Mouse (Mus musculus) hindbrain, embryonic 15.5 days (tissue): ENCODE data around the gene Dnajc15. TPM values are rescaled to one million over a fixed set of nuclear protein-coding genes. Genes with fewer than 3 reads are reported as not detected.

ENCODE experiments used
- ATAC-seq: fragments of 200-750 bp; cut with Nextera tagmentation; 2 replicates; pipeline ENCODE4 v1.8.0; 2017; ENCODE audit warnings: low read depth, moderate number of reproducible peaks, moderate TSS enrichment; ENCODE audit not compliant: low FRiP score
- H3K27ac ChIP-seq: fragments of 300-500 bp; sonication (generic); replicated peaks from 2 replicates; pipeline ENCODE4 v1.5.1; 2015; ENCODE audit warnings: mild to moderate bottlenecking, inconsistent platforms
- H3K27me3 ChIP-seq: fragments of 300-500 bp; sonication (generic); 2 replicates; pipeline ENCODE4 v1.6.1; 2015; ENCODE audit warnings: control low read depth, inconsistent platforms
- H3K36me3 ChIP-seq: fragments of 300-500 bp; sonication (generic); 2 replicates; pipeline ENCODE4 v1.6.1; 2015; ENCODE audit warnings: control low read depth, inconsistent platforms
- H3K4me1 ChIP-seq: fragments of 300-500 bp; sonication (generic); replicated peaks from 2 replicates; pipeline ENCODE4 v1.6.1; 2015; ENCODE audit warnings: control low read depth, inconsistent platforms
- H3K4me2 ChIP-seq: fragments of 300-500 bp; sonication (generic); 2 replicates; pipeline ENCODE4 v1.6.1; 2015; ENCODE audit warnings: moderate library complexity, mild to moderate bottlenecking, inconsistent platforms
- H3K4me3 ChIP-seq: fragments of 300-500 bp; sonication (generic); 2 replicates; pipeline ENCODE4 v1.5.1; 2015; ENCODE audit warnings: mild to moderate bottlenecking, inconsistent platforms
- H3K9ac ChIP-seq: fragments of 300-500 bp; sonication (generic); 2 replicates; pipeline ENCODE4 v1.6.1; 2015; ENCODE audit warnings: inconsistent platforms
- H3K9me3 ChIP-seq: fragments of 300-500 bp; sonication (generic); 2 replicates; pipeline ENCODE4 v1.6.1; 2016; ENCODE audit warnings: control low read depth, inconsistent platforms
- WGBS: fragments of 180-500 bp; shearing (Covaris S2); methylation state at CpG from one replicate; pipeline ENCODE4 v1.1.7; 2015; 5-methylcytosine and 5-hydroxymethylcytosine counted together
- polyA plus RNA-seq: library from polyadenylated mRNA; unstranded; fragments of >200 nt; fragmentation: Nextera tagmentation; extraction: Ambion mirVana; gene quantifications from 2 replicates; pipeline ENCODE4 v1.2.1, GENCODE M21; 2015

The Dnajc15 gene
- polyA plus RNA-seq = 78.4 and 84.4 TPM in 2 replicates

DNA sequence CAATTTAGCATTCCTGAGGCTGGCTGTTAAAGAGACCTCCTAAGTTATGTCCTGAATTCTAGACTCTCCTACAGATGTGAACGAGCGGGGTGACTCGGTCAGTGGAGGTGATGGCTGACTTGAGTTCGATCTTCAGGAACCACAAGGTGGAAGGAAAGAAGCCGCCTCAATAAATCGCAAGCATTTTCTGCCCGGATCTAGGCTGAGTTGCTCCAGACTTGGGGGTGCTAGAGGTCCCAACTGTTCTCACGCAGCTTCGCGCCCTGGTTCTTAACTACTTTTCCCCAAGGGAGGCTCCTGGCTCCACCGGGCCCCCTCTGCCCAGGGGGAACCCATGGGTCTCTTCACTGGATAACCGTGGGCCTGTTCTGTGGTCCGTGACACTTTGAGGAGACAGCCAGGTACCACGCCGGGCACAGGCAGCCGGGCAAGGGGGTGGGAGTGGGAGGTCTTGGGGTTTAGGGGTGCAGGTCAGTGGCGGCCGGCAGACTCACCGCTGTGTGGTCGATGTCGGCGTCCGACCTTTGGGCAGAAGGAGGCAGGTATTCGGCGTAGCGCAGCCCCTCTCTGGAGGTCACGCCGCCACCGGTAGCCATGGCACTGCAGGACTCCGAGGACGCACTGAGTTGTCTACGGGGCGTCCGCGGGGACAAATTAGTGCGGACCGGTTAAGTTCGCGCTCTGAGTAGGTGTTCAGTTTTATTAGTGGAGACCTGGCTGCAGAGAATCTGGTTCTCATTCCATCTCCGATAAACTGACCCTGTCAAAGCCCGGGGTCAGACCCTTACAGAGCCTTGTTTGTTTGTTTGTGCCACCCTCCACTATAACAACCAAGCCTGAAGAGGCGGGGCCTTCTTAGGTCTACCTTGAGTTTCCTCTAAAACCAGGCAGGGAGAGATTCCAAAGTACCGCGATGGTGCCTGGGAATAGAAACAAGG, at the start of gene Dnajc15:
TSS of gene Dnajc15 (minus strand) at position 822 of the 938 bp plus-strand sequence.
- peak within 1 kb of the TSS; percentile 83 for H3K4me3 ChIP-seq
- WGBS = under 1% methylated on average over 44 of the region's 44 CpGs
- H3K27me3 ChIP-seq = no peaks in the 10 kb centered on the region
- ATAC-seq = peak; percentile 87
- no peak within 1 kb of the TSS for H3K27ac ChIP-seq
- peak within 1 kb of the TSS; percentile 77 for H3K9ac ChIP-seq
- H3K4me1 ChIP-seq = peaks cover 5% of the 10 kb centered on the region; the same call in 1 of the 2 replicates
- H3K9me3 ChIP-seq = no peaks in the 10 kb centered on the region
- peak within 1 kb of the TSS; percentile 86 for H3K4me2 ChIP-seq
- H3K36me3 ChIP-seq = no peaks in the 10 kb centered on the region

DNA sequence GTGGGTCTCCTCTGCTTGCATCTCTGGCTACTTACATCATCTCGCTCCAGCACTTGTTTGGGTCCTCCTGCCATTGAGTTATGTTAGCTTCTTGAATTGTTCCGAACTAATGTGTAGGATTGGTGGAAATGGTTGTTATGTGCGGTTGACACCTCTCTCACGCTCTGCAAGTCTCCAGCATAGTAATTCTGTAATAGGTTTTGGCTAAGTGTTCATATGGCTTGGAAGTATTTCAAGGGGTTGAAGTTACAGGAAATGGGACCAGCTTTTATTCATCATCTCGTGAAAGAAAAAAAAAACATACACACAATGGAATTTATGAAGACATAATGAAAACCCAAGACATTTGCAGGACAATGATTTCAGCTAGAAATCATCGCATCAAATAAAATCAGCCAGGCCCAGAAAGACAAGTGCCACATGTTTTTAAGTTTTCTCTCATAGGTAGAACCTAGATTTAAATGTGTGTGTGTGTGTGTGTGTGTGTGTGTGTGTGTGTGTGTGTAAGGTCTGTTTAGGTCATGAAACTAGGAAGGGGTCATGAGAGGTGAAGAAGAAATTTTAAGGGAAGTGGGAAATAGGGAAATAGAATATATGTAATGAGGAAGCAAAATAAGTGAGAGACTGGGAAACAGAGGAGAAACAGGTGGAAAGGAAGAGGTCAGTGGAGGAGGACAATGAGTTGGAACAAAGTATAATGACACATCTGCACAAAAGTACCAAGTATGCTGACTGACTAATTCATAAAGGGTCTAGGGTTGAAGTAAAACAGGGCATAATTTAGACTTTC, 48.3 kb upstream of the Dnajc15 start:
- no peak for ATAC-seq
- no peak overlapping the region for H3K4me3 ChIP-seq
- 89% methylated on average over 6 of the region's 6 CpGs for WGBS
- no peak overlapping the region for H3K4me2 ChIP-seq
- H3K4me1 ChIP-seq = no peaks in the 10 kb centered on the region
- H3K27me3 ChIP-seq = no peaks in the 10 kb centered on the region
- H3K9me3 ChIP-seq = no peaks in the 10 kb centered on the region
- H3K9ac ChIP-seq = no peak overlapping the region
- H3K27ac ChIP-seq = no peak overlapping the region
- no peaks in the 10 kb centered on the region for H3K36me3 ChIP-seq

DNA sequence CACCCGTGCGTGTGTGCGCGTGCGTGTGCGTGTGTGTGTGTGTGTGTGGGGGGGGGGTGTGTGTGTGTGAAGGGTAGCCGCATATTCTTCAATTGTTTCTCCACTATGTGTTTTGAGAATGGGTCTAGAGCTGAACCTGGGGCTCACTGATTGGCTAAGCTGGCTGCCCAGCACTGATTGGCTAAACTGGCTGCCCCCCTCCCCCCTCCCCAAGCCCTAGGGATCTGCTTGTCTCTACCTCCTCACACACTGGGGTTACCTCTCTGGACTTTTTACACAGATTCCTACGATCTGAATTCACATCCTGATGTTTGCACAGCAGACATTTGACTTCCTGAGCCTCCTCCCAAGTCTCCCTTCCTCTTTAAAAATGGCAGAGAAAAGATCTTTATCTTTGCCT, 46.7 kb upstream of the Dnajc15 start:
- no peak overlapping the region for H3K27ac ChIP-seq
- no peak for ATAC-seq
- no peak overlapping the region for H3K9ac ChIP-seq
- H3K36me3 ChIP-seq = no peaks in the 10 kb centered on the region
- H3K4me1 ChIP-seq = no peaks in the 10 kb centered on the region
- H3K4me3 ChIP-seq = no peak overlapping the region
- H3K9me3 ChIP-seq = no peaks in the 10 kb centered on the region
- H3K4me2 ChIP-seq = no peak overlapping the region
- H3K27me3 ChIP-seq = no peaks in the 10 kb centered on the region
- WGBS = 89% methylated on average over 8 of the region's 8 CpGs

DNA sequence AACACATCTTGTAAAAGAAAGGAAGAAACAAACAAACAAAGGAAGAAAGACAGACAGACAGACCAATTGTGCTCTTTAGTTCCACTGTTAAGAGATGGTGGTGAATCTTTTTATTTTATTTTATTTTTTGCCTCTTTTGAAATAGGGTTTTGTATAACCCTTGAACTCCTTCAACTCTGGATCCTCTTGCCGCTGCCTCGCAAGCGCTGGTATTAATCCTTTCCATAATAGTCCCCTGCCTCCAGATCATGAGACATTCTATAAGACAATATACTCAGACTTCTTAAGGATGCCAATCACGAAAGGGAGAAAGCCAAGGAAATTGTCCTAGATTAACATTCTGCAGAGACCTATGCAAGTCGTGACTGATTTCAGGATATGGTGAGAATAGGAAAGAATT, 40.9 kb upstream of the Dnajc15 start:
- Histone ChIP-seq H3K9ac (no peak overlapping the region), H3K27ac (no peak overlapping the region), H3K27me3 (no peaks in the 10 kb centered on the region), H3K4me3 (no peak overlapping the region), H3K4me1 (no peaks in the 10 kb centered on the region), H3K36me3 (no peaks in the 10 kb centered on the region), H3K4me2 (no peak overlapping the region), H3K9me3 (no peaks in the 10 kb centered on the region)
- 59% methylated on average over 5 of the region's 5 CpGs for WGBS
- no peak for ATAC-seq

GRCm38 (mm10) chr14:77906586-77906985, 31.7 kb upstream of the Dnajc15 start:
- WGBS = 91% methylated on average over 5 of the region's 5 CpGs
- H3K9ac ChIP-seq = no peak overlapping the region
- H3K4me2 ChIP-seq = no peak overlapping the region
- H3K4me1 ChIP-seq = no peaks in the 10 kb centered on the region
- no peaks in the 10 kb centered on the region for H3K9me3 ChIP-seq
- H3K36me3 ChIP-seq = no peaks in the 10 kb centered on the region
- H3K4me3 ChIP-seq = no peak overlapping the region
- no peak for ATAC-seq
- no peak overlapping the region for H3K27ac ChIP-seq
- H3K27me3 ChIP-seq = no peaks in the 10 kb centered on the region

- Histone ChIP-seq H3K27ac (no peak overlapping the region), H3K36me3 (no peaks in the 10 kb centered on the region), H3K9me3 (no peaks in the 10 kb centered on the region), H3K4me2 (no peak overlapping the region), H3K9ac (no peak overlapping the region), H3K4me1 (no peaks in the 10 kb centered on the region), H3K27me3 (no peaks in the 10 kb centered on the region), H3K4me3 (no peak overlapping the region)
- WGBS = 59% methylated on average over 5 of the region's 5 CpGs
- ATAC-seq = no peak
These were observed 30.5 kb upstream of the Dnajc15 start for GRCm38 (mm10) chr14:77905466-77905865.

DNA sequence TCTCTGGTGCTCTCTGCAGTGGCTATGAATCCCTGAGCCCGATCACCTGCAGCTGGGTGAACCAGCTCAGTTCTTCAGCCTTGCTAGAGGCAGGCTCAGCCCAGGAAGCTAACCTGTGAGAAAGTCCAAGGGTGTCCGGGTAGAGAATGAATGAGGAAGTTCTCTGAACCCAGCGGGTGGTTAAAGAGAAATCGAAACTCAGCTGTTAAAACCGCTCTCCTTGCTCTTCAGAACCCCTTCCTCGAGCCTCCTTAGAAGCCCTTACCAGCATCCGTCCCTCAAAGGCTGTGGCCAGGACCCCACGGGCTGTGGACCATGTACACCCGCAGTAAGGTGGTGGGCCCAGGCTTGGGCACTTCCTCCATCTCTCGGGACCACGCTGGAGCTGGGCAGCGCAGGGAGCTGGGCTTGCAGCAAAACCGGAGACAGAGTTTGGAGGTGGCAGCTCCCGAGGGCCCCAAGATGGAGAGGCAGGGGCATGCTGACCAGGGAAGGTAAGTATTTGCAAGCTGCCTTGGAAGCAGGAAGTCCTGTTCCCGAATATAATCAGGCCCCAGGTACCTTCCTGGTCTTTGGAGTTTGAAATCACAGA, 29.3 kb upstream of the Dnajc15 start, which contains the start of gene Epsti1:
TSS of gene Epsti1 (plus strand) at position 69 of the 592 bp plus-strand sequence.
- no peaks in the 10 kb centered on the region for H3K4me1 ChIP-seq
- H3K27ac ChIP-seq = no peak within 1 kb of the TSS
- H3K4me3 ChIP-seq = no peak within 1 kb of the TSS
- H3K36me3 ChIP-seq = no peaks in the 10 kb centered on the region
- H3K9ac ChIP-seq = no peak within 1 kb of the TSS
- H3K4me2 ChIP-seq = no peak within 1 kb of the TSS
- WGBS = 61% methylated on average over 15 of the region's 15 CpGs
- ATAC-seq = no peak
- H3K9me3 ChIP-seq = no peaks in the 10 kb centered on the region
- H3K27me3 ChIP-seq = no peaks in the 10 kb centered on the region

DNA sequence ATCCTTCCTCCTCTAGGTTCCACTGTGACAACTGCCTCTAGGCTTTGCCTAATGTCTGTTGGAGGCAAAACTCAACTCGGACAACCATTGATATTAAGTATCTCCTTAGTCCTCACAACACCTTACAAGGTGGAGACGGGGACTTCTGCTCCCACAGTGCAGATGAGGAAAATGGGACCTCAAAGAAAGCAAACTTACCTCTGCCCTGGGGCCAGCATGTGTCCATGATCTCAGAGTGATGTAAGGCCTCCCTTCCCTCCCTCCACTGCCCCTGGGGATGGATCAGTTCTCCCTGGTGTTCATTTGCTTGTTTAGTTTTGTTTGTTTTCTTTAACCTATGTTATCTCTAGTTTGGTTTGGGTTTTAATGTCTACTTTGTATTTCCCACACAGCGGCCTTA, 27.6 kb upstream of the Dnajc15 start:
- no peaks in the 10 kb centered on the region for H3K36me3 ChIP-seq
- H3K27me3 ChIP-seq = no peaks in the 10 kb centered on the region
- H3K9me3 ChIP-seq = no peaks in the 10 kb centered on the region
- no peak for ATAC-seq
- H3K4me2 ChIP-seq = no peak overlapping the region
- H3K4me1 ChIP-seq = no peaks in the 10 kb centered on the region
- WGBS = 92% methylated on average over 3 of the region's 3 CpGs
- H3K27ac ChIP-seq = no peak overlapping the region
- no peak overlapping the region for H3K4me3 ChIP-seq
- H3K9ac ChIP-seq = no peak overlapping the region

DNA sequence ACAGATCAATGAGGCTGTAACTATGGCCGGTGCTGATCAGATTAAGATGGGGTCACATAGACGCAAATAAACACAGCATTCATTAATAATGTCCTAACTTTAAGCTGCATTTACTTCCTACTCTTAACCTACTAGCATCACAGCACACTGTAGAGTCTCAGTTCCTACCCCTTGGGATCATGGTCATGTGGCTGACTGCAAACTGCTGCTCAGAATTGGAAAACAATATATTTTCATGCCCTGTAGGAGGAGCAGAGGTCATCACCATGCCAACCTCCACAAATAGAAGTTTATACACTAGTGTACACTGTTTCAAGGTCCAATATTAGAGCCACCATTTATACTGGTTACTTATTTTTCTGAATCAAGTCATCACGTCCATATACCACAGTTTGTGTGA, 21.0 kb upstream of the Dnajc15 start:
- H3K4me1 ChIP-seq = no peaks in the 10 kb centered on the region
- H3K4me3 ChIP-seq = no peak overlapping the region
- H3K9ac ChIP-seq = no peak overlapping the region
- H3K27me3 ChIP-seq = no peaks in the 10 kb centered on the region
- no peaks in the 10 kb centered on the region for H3K36me3 ChIP-seq
- no peaks in the 10 kb centered on the region for H3K9me3 ChIP-seq
- ATAC-seq = no peak
- 81% methylated on average over 3 of the region's 3 CpGs for WGBS
- no peak overlapping the region for H3K4me2 ChIP-seq
- H3K27ac ChIP-seq = no peak overlapping the region

- no peak for ATAC-seq
- H3K4me2 ChIP-seq = no peak overlapping the region
- H3K4me1 ChIP-seq = no peaks in the 10 kb centered on the region
- no peaks in the 10 kb centered on the region for H3K27me3 ChIP-seq
- H3K4me3 ChIP-seq = no peak overlapping the region
- no peaks in the 10 kb centered on the region for H3K36me3 ChIP-seq
- H3K9ac ChIP-seq = no peak overlapping the region
- 84% methylated on average over 7 of the region's 7 CpGs for WGBS
- no peaks in the 10 kb centered on the region for H3K9me3 ChIP-seq
- H3K27ac ChIP-seq = no peak overlapping the region
These were observed 15.0 kb upstream of the Dnajc15 start for GRCm38 (mm10) chr14:77889911-77890310.

DNA sequence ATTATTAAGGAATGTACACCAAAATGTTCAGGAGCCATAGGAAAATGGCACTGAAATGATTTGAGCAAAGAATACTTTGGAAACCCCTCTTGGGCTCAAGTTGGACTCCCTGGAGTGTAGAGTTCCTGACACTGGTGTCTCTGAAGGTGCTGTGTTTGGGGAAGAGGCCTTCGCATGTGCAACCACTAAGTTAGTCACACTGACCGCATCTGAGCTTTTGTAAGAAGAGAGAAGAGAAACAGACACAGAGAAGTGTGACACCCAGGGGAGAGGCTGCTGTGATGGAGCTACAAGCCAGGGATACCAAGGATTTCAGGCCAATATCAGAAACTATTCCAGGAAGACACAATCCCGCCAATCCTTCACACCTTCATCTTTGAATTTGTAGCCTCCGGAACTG, 12.0 kb upstream of the Dnajc15 start:
- Histone ChIP-seq H3K27me3 (no peaks in the 10 kb centered on the region), H3K4me1 (no peaks in the 10 kb centered on the region), H3K4me2 (no peak overlapping the region), H3K36me3 (no peaks in the 10 kb centered on the region), H3K4me3 (no peak overlapping the region), H3K27ac (no peak overlapping the region), H3K9me3 (no peaks in the 10 kb centered on the region), H3K9ac (no peak overlapping the region)
- WGBS = 85% methylated on average over 4 of the region's 4 CpGs
- no peak for ATAC-seq

DNA sequence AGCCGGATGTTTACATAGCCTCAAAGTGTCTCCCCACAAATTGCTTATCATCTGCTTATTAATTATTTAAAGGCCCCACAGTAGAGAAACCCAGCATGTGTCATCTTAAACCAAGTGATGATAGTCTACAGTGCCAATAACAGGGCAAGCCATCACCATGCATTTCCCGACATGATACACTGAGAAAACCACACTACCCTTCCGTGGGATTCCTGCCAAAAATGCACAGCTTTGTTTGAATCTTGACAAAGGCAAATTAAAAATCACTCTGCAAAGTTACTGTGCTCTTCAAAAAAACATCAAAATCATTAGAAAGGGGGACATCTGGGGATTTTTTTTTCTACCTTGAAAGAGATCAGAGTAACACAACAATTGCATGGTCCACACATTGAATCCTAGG, 11.5 kb upstream of the Dnajc15 start:
- no peak overlapping the region for H3K4me2 ChIP-seq
- H3K9ac ChIP-seq = no peak overlapping the region
- H3K36me3 ChIP-seq = no peaks in the 10 kb centered on the region
- no peak overlapping the region for H3K4me3 ChIP-seq
- WGBS = 66% methylated on average over 3 of the region's 3 CpGs
- no peaks in the 10 kb centered on the region for H3K9me3 ChIP-seq
- H3K4me1 ChIP-seq = no peaks in the 10 kb centered on the region
- H3K27ac ChIP-seq = no peak overlapping the region
- no peak for ATAC-seq
- H3K27me3 ChIP-seq = no peaks in the 10 kb centered on the region
